Mouse (Mus musculus) CH12.LX (cell line): ENCODE results near the gene Slc39a13.

ENCODE experiments used
- CTCF ChIP-seq, 2 experiments: IDR thresholded peaks in 1 of 2; conservative IDR thresholded peaks in 1 of 2; 2 replicates each; pipeline ENCODE4 v1.5.1; 2011 to 2012; ENCODE audit warnings: low read depth in 2 of 2, low read length in 2 of 2, improper control_type of control experiment in 1 of 2, inconsistent platforms in 1 of 2, mild to moderate bottlenecking in 1 of 2, moderate library complexity in 1 of 2
- E2F4 ChIP-seq: IDR thresholded peaks from 2 replicates; pipeline ENCODE4 v1.6.1; 2011; ENCODE audit warnings: low read depth, low read length, improper control_type of control experiment; ENCODE audit not compliant: insufficient replicate concordance
- POLR2A ChIP-seq: IDR thresholded peaks from 2 replicates; pipeline ENCODE4 v1.6.1; 2011; ENCODE audit warnings: low read depth, mild to moderate bottlenecking, improper control_type of control experiment, low read length
- SMC3 ChIP-seq: IDR thresholded peaks from 2 replicates; pipeline ENCODE4 v1.6.1; 2011; ENCODE audit warnings: low read depth, low read length, improper control_type of control experiment
- TCF12 ChIP-seq: IDR thresholded peaks from 2 replicates; pipeline ENCODE4 v1.6.1; 2014; ENCODE audit warnings: low read depth, mild to moderate bottlenecking, inconsistent platforms, low read length, improper control_type of control experiment
- USF1 ChIP-seq: IDR thresholded peaks from 2 replicates; pipeline ENCODE4 v1.6.1; 2014; ENCODE audit warnings: low read depth, mild to moderate bottlenecking, inconsistent platforms, low read length, improper control_type of control experiment

- TF ChIP-seq SMC3 (no peak), POLR2A (peak; percentile 28; the same call in 1 of the 2 replicates), E2F4 (no peak), USF1 (no peak), CTCF (conservative IDR thresholded peaks at IDR 0.05 in 1 of 2, IDR thresholded peaks at IDR 0.05 in 1 of 2; ENCODE audit: low read depth in 2 of 2, low read length in 2 of 2) (no peak), TCF12 (no peak)
Observed at GRCm38 (mm10) chr2:91078314-91079025, 8.3 kb upstream of the Slc39a13 start.
